Mouse (Mus musculus) kidney, postnatal 36 days (tissue): ENCODE measurements around the gene Kcnq5.
"Not testable (repeated sequence)": the region's sequence is repeated elsewhere in the genome, so short reads cannot be mapped to it uniquely, and the experiment has no call there.

ENCODE experiments used
- DNase-seq, 2 experiments: peaks; one replicate each; pipeline ENCODE4 v3.0.0; 2021 to 2022; ENCODE audit warnings: mixed read lengths in 2 of 2

The Kcnq5 gene

DNA sequence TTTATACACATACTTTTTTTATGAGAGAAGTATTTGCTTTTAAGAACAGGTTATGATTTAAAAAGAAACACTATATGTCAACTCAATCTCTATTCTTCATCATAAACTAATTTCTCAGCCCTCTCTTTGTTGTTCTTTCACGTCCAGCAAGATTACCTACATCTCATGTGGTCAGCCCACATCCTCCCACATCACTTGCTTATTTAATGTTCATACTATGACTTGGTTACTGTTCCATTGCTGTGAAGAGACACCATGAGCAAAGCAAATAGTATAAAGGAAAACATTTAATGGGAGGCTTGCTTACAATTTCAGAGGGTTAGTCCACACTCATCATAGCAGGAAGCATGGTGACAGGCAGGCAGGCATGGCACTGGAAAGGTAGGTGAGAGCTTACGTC, 124.4 kb downstream of the Kcnq5 start:
- no peak for DNase-seq

DNA sequence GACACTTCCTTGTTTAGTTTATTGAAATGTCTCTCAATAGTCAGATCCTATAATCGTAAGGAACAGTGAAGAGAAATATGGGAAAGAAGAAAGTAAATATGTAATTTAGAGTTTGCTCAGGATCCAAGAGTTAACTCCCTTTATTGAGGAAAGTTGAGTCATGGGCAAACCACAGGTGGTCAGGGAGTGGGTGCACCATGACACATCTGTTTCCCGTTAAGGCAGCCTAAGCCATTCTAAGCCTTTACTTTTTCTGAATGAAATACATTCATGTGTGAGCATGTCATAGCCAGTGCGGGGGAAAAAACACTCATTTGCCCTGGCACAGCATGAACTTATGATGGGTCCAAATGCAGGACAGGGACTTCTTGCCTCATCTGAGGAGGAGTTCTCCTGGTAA, 125.4 kb downstream of the Kcnq5 start:
- no peak for DNase-seq

DNA sequence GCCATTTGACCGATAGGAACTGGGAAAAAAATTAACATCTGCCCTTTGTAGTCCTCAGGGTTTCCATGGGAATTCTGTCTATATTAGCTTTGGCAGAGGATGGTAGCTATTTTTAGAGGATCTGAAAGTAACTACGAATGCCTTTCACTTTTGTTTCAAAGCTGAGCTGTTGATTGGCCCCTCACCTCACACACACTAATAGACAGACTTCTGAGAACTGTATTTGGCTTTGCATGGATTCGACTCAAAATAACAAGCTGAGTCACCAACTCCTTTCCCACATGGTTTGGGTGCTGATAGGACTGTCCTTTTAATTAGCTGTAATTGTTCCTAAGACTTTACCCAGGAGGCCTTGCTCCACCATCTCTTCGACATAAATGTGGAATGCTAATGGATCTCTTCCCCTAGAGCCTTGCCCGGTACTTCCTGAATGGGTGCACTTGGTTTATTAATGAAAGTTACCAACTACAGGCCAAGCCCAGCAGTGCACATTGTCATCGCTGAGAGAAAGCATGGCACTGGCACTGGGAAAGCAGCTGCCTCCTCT, 131.8 kb downstream of the Kcnq5 start:
- DNase-seq: no peak

DNA sequence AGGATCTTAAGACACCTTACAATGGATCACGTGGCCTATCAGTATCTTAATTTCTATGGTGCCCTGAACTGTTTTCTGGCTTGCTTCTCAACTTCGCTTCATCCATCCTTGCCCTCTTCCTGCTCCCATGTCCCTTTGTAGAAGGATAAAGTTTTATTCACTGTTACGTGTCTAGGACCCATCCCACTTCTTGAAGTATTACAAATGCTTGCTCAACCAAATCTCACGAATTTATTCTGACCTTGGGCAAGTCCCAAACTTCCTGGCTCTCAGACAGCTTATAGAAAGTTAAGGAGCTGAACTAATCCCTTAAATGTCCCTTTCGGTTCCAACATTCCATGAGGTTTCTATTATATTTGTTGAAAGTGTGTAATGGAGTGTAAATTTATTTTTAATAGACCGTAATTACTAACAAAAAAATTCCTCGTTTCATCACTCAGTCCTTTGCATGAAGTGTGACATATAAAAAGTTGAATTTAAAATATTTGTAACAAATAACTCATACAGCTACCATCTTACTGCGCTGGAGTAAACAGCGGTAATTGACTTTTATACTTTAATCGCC, 141.6 kb downstream of the Kcnq5 start:
- DNase-seq: no peak

DNA sequence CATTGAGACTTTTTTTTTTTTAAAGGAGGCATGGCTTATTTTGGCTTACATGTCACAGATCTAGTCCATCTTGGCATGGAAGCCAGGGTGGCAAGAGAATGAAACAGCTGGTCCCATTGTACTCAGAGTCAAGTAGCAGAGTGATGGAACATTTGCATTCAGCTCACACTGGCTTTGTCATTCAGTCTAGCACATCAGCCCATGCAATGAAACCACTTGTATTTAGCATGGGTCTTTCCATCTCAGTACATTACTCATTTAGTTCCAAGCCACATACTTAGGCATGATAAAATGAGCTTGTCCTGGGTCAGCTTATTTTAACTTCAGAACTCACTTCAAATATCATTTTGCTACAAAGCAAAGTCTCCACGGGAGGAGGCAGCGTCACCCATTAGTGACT, 156.7 kb downstream of the Kcnq5 start:
- DNase-seq: no peak

DNA sequence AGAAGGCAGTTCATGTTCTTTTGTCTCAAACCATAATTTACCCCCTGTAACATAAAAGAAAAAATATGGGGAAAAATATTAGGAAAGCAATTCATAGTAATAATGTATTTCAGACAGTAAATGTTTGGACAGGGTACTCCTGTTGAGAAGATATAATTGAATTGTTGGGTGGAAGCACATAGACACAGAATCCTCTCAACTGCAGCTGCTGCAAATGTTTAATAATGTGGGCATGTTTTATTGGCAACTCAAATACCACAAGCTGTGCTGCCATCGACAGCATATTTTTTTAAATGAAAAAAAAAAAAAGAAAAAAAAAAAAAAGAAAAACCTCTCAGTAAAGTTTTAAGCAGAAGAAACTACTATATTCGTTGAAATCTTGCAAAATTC, 157.3 kb downstream of the Kcnq5 start:
- no peak for DNase-seq

DNA sequence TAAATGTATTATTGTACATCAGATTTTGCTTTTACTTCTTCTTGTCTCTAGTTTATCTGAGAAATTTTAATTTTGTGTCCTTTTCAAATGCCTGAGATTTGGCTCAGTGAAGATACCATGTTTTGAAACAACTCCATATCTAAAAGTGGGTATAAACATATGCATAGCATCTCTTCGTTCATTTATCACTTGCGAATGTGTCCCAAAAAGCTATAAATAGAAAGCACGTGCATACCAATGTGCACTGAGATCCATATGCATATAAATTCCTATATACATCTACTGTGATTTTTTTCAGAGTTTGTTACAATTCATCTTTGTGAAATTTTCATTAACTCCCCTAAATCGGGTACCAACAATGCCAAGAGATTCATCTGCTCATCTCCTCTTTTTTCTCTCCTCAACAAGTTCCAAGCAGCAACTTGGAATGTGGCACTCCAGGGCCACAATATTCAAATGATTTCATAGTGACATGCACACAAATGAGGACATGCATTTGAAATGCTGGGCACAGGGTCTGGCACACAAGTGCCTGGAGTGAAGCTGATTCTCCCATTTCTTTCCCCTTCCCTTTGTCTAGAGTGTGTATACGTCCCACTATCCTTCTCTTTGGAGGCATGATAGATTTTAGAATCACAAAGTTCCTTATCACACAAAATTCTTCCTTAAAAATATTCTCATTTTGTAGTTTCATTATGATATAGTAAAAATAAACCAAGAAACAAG, 157.8 kb downstream of the Kcnq5 start:
- DNase-seq: no peak

DNA sequence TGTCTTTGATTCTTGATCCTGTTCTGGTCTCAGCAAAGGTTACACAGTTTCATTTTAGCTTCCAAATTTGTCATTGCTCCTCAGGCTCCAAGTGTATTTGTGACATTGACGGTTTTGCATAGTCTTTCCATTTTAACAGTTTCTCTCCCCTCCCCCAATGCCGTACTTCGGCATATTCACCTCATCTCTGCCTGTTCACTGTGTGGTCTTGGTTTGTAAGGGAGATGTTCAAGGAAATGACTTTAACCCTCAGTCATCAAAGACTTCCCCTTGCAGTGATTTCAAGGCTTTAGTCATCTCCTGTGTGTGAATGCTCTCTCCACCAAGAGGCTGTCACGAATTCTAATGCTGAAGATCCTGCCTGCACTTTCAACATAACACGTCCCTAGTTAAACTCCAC, 181.0 kb downstream of the Kcnq5 start:
- no peak for DNase-seq

DNA sequence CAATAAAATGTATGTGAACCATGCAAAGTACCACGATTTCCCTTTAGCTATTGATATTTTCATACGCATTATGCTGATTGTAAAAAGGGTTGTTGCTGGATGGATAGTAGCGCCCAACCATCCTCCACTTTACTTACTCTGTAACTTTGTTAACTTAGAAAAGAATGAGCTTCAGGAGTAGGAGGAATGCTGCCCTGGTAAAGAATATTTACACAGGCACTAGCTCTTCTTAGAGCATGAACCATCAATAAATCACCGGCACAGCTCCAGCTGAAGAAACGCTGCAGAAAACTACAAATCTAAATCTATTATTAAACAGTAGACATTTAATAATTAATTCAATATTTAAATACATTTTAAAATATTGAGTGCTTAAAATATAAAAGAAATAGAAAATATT, 184.2 kb downstream of the Kcnq5 start:
- DNase-seq: no peak

DNA sequence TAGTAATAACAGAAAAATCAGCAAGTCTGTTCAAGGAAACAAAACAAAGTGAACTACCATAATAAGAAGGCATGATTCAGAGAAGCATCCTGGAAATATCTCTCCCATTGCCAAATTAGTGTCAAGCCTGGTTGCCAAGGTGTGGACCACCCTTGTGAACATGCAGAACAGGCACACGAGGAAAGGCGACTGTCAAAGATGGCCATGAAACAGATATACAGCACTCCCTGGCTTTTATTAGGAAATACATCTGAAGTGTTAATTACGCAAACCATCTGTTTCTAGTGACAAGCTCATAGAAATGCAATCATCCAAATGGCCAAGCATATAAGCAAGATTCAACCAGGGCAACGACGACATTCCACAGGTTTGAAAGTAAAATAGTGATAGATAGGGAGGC, 187.8 kb downstream of the Kcnq5 start:
- no peak for DNase-seq

DNA sequence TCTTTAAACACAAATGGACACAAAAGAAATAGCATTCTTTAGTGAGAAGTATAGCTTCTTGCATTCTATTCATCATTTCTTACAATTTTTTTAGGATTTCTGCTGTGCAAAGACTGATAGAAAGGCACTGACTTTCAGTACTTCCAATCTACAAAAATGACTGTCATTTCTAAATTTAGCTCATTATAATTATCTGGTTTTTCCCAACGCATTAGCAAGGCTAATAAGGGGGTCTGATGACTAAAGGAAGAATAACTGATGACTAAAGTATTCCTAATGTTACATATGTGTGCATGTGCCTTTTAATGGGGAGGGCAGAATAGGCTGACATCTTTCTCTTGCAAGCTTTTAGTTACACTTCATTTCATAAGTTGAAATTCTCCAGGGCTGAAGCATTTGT, 191.2 kb downstream of the Kcnq5 start:
- DNase-seq: no peak

DNA sequence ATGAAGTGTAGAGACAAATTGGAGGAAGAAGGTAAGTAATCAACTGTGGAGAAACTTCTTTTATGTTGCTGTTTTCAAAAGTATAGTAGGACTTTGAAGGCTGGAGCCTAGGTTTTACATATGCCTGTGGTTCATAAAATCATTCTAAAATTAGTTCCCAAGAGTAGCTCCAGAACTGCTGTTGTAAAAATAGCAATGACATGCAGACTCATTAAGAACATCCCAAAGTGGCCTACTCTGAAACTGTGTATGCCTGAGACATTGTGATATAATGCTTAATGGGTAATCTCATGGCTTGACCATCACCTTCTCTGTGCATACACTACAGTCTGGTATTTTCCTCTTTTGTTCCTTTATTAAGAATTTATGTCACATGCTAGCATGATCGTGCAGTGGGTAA, 212.4 kb downstream of the Kcnq5 start:
- no peak for DNase-seq

DNA sequence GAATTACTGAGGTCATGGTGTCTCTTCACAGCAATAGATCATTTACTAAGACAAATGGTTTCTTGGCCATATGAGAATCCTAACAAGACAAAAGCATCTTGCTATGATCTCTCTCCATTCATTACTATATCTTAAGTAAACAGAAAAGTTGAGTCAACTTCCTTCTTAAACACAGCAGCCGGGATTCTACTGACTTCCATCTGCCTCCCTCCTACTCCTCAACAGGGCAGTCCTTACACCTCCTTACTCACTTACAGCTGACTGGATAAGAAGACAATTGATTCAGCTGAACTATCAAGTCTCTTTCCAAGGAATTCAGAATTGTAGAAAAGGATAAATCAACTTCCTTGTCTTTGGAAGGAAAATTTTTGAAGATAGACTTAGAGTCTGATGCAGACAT, 232.6 kb downstream of the Kcnq5 start:
- no peak for DNase-seq

DNA sequence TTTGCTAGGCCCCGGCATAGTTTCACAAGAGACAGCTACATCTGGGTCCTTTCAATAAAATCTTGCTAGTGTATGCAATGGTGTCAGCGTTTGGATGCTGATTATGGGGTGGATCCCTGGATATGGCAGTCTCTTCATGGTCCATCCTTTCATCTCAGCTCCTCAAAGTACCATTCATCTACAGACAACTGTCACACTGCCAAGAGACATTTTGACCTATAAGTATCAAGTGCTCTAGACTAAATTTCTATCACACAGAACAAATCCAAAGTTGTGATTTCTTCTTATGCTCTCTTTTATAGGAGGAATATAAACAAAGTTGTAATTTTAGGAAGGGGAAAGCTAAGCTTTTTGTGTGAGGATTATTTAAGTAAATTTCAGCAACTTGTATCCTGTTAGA, 238.5 kb downstream of the Kcnq5 start:
- DNase-seq: not testable (repeated sequence)

DNA sequence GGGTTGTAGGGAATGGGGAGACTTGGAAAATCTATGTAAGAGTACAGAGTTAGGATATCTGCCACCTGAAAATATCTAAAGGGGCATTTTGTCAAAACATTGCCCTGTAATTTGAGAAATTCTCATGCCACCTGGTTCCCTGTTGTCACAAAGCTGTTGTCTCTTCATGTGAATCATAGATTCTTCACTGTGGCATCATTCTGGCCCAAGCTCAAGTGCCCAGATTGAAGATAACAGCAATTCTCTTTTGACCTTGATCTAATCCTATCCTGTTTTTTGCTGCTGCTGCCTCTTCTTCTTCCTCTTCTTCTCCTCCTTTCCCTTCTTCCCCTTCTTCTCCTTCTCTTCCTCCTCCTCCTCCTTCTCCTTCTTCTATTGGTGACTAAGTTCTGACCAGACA, 240.5 kb downstream of the Kcnq5 start:
- no peak for DNase-seq

DNA sequence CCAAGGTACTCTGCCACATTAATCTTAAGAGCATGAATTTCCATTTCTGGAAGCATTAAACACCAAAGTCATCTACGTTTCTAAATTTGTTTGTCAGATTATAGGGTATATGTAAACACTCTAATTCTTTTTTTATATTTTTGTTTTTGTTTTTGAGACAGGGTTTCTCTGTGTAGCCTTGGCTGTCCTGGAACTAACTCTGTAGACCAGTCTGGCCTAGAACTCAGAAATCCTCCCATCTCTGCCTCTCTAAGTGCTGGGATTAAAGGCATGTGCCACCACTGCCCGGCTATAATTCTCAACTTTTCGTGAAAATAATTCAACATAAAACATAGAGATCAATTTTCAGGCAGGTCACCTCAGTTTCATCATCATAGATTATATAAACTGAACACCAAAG, 246.9 kb downstream of the Kcnq5 start:
- no peak for DNase-seq

DNA sequence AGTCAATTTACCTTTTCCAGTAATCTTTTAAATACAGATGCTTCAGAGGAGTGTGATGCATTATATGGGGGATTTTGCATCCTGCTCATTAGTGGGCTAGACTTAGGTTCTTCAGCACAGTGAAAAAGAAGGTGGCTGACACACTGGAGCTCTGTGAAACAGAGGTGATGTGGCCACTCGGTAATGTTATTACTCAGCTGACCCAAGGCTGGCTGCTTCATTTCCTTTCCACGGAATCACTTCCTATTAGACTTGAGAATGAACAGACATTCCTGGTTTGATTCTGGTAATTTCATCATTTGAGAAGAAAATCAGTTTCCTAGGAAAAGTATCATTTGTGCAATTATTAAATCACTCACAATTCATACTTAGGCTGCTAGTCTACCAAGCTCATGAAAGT, 249.0 kb downstream of the Kcnq5 start:
- no peak for DNase-seq

DNA sequence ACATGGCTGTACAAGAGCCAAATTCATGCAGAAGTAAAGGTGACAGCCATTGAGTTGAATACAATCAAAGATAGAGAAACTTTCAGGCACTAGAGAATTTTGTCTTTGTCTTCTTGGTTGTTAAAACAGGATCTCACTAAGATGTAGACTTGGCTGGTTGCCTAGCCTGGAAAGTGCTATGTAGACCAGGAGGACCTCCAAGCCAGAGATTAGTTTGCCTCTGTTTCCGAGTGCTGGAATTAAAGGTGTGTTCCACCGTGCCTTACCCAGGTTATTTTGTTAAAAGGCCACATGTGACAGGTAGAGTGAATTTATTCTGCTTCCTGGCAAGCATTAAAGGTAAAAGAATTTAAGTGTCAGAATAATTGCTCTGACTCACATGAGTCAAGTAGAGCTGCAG, 271.3 kb downstream of the Kcnq5 start:
- DNase-seq: no peak

DNA sequence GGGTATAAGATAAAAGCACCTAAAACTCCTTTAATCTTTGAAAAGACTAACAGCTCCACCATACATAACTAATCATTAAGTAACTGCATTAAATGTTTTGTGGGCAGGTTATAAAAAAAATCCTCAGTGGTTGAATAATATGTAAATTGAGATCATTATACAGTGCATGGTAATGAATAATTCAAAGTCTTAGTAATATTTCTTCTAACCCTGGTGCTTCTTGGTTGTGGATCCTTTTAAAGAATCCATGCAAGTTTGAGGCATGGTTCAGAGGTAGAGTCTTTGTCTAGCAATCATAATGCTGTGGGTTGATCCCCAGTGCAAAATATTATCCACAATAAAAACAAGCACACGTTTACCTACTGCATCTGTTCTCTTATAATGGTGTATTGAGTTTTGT, 272.8 kb downstream of the Kcnq5 start:
- no peak for DNase-seq

DNA sequence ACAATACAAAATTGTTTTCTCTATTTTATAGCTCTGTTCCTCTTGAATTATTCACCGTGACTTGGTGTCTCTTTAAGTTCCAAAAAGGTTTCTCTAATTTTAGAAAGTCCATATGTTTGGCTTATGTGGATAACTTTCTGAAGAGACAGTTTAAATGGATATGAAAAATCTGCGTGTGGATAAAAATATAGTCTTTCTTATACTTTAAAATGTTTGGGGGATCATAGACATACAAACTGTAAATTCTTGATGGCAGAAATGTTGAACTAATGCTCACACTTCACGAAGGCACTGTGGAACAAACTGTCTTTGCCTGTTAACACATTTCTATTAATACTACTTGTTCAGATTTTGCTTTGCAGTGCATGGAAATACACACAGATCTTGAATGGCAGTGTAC, 277.3 kb downstream of the Kcnq5 start:
- no peak for DNase-seq

DNA sequence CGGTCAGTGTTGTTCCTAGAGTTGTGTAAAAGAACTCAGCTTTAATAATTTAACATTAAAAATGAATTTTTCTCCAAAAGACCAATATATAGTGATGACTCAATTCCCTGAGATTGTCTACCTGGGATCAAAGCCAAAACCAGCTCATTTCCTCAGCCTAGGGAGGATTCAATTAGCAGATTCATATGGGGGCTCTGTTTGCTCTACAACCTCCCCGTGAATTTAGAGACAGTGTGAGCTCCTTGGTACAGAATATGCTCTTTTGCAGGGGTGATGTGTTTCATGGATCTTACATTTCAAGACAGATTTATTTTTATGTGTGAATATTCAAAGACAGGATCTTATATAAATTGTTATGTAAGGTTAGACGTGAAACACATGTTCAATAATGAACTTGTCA, 284.9 kb downstream of the Kcnq5 start:
- no peak for DNase-seq

DNA sequence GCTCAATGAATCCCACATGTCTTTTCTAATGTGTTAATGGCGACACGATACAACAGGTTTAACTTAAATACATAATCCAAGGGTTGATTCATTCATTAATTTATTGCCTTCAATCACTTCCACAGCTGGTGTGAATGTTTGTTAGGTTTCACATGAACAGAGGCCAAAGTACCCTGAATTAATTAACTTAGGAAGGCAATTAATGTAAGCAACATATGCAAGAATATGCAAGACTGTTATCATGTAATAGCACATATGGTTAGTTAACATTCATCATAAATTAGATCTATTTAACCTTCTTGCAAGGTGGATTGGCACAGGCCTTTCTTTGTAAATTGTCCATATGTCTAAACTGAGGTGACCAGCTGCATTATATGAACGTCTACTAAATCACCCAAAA, 300.9 kb downstream of the Kcnq5 start:
- no peak for DNase-seq

DNA sequence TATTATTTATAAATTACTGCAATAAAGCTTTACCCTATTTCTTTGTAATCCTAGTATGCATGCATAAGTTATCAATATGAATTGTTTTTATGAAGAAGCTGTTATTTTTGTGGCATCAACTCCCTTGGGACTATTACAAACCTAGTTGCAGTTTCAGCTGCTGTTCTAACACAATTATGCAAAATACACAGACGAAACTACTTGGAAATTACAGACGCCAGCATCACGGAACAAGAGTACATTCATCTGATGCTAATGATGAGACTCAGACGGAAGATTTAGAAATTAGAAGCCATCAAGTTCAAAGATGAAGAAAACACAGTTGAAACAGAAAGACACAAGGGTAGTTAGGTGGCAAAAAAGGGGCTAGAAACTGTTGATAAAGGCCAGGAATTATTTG, 310.9 kb downstream of the Kcnq5 start:
- DNase-seq: no peak

DNA sequence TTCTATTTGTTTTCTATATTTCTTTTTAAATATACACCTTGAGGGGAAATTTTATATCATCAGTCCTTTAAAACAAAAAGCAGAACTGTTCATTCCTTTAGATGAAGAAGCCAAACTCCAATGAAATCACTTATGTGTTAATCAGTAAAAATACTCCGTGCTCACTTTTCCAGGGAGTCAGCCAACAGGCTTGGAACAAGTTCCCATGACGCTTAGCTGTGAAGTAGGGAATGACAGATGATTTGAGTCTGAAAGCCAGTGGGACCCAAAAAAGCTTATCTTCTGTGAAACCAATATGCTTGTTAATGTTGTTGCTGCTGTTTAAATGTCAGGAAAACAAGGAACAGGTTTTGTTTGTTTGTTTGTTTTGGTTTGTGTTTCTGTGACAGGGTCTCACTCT, 326.3 kb downstream of the Kcnq5 start:
- DNase-seq: no peak

DNA sequence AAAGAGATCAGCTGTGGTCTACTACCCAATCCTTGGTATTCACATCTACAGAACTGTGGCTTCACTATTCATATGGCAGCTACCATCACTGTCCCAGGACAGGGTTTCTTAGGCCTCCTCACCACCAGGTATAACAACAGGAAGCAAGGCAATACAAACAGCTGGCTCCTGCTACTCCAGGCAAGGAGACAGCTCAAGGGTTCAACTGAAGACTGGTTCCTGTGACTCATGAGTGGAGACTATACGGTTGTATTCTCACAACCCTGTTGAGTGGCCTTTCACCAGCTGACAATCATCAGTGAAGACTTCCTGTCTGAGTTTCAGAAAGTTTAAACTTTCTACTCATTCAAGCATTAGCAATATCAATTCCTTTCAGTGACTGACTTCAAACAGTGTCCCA, 327.7 kb downstream of the Kcnq5 start:
- DNase-seq: no peak
